Mouse (Mus musculus): ENCODE results near the gene Eci3. TPM values are rescaled to one million over a fixed set of nuclear protein-coding genes. Genes with fewer than 3 reads are reported as not detected.

Eci3 gene
- not detected in 2 replicates for polyA plus RNA-seq (2012)

DNA sequence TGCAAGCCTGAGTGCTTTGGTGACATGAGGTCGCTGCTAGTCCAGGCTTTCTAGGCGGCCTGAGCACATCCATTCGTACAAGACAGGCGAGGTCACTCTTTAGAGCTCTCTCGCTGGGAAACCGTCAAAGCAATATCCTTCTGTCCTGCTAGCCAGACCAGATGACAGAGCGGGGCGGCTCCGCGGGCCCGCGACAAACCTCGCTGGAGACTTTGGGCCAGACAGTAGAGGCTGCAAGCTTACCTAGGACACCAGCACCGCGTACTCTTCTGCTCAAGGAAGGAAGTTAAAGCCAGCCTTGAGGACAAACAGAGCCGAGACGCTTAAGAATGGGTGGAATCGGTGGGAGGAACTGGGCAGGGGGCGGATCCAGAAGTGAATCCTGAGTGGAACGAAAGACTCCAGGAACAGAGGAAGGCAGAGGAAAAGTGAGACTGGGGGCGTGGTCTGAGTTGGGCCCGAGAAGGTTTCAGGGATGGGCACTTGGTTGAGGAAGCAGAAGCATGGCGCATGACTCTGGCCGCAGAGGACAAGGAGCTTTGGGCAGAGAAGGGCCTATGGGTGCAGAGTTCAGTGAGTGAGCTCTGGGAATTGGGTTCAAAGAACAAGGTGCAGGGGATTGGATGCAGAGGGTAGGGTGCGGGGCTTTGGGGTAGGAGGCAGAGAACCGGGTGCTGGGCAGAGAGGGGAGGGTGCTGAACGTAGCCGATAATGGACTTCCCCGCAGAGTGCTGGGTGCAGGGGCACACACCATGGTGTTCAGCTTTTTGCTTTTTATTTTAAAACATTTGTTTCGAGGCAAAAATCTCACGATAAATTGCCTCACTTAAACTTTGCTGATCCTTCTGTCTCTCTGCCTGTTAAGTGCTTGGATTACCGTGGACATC is at the start of gene Eci3:
Gene Eci3 (minus strand): TSS at position 300 of the 887 bp plus-strand sequence.
- TF ChIP-seq GATA1 (IDR thresholded peaks at IDR 0.05; ENCODE audit: low read length) = no peak

DNA sequence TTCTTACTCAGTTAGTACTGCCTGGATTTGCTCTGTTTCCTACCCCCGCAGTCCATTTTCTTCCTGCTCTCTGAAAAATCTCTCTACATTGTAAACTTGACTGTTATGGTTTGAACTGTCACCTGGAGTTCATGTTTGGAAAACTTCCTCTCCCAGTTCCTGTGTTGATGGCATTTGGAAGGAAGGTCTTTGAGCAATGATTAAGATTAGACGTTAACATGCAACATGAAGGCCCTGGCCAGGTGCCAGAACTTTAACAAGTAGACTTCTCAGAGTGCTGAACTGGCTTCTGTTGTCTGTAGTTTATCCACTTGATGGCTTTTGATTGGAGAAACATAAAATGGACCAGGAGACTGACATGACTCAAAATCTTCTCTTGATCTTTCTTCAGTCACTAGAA is 32.3 kb upstream of the Eci3 start:
- TF ChIP-seq GATA1 (IDR thresholded peaks at IDR 0.05; ENCODE audit: low read length) = no peak

DNA sequence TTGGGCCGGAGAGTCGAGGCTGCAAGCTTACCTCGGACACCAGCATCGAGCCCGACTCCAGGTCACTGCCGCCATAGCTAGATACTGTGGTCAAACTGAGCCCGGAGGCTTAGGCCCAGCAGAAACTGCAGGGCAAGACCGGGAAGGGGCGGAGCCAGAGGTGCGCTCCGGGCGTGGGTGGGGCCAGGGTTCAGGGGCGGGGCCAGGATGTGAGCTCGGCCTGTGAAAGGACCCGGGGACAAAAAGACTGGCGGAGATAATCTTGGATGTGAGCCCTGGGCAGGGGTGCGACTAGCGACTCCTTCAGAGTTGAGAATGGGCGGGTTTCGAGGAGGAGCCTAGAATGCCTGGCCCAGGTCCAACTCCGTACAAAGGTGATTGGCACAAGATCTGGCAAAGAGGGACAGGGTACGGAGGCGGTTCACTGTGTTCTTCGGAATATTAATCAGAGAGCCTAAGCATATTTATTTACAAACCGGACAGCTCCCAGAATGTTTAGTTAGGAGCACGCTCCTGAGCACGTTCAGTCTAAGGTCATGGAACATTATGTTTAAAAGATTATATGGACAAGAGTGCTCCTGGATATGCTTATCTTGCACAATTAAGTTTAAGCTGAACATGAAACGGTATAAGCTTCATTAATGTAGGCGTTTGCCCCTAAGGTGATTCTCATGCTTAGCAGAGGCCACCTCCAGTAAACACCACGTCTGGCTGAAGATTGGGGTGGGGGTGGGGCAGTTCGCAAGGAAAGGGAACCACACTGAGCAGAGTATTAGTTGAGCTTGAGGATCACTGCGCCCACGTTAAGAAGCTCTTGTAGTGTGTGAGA is 30.6 kb upstream of the Eci3 start:
- TF ChIP-seq GATA1 (IDR thresholded peaks at IDR 0.05; ENCODE audit: low read length) = no peak

DNA sequence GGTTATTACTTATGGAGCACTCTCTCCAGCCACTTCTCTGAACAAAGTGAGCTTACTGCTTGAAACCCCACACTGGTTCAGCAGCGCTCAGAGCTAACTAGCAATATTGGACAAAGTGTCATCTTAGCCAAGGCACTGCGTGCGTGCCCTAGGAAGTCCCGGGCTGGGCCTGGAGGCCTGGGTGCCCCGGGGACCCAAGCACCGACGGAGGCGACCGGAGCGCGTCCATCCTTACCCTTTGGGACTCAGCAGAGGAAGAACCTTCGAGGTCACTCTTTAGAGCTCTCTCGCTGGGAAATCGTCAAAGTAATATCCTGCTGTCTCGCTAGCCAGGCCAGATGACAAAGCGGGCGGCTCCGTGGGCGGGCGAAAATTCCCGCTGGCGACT is 30.0 kb upstream of the Eci3 start:
- TF ChIP-seq GATA1 (IDR thresholded peaks at IDR 0.05; ENCODE audit: low read length) = no peak

DNA sequence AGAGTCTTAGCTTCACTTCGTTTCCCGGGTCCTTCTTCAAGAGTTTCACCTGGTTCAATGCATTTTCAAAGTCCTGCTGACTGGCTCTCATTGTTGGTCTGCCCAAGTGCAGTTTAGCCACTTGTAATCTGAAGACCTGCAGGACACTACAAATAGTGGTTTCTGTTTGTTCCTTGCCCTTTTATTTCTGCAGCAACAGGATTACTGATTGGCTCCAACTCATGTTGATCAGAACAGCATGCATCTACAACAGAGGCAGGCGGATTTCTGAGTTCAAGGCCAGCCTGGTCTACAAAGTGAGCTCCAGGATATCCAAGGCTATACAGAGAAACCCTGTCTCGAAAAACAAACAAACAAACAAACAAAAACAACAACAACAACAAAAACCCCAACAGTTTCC is 29.5 kb upstream of the Eci3 start:
- no peak for TF ChIP-seq GATA1 (IDR thresholded peaks at IDR 0.05; ENCODE audit: low read length)

DNA sequence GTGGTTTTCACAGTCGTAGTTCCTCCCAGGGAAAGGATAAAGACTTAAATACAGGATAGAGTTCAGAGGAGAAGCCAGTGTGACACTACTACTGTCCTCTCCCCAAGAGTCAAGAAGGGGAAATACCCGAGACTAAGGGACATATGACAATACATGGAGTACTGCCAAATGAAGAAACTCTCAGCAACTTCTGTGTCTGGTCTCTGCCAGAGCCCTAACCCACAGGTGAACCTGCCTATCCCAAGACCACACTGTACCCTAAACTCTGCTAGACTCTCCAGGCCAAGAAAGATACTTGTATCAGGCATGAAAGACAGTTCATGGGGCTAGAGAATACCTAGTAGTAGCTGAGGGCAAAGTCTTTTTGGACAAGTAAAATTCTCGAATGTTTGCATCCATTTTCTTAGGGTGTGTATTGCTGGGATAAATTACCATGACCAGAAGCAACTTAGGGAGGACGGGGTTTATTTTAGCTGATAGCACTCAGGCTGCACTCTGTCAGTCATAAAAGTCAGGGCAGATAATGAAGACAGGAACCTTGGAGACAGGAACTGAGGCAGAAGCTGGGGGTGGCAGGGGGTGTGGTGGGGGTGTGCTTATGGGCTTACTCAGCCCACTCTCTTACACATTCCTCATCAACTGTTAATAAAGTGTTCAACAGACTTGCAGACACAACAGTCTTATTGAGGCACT is 28.1 kb upstream of the Eci3 start:
- no peak for TF ChIP-seq GATA1 (IDR thresholded peaks at IDR 0.05; ENCODE audit: low read length)

DNA sequence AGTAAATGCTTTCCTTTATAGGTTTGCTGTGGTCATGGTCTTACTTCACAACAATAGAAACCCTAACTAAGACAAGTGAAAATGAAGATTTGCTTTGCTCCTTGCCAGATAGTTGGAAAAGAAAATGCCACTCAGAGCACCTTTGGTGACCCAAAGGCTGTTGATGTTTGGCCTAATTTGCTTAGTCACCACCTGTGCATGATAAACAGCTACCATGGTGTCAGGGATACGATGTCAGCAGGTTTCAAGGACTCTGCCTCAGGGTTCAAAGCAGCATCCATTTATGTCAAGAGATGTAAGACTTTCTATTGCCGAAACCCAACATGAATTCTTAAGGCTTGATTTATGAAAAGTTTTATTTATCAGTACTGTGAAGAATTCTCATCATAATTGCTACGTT is 13.8 kb upstream of the Eci3 start:
- TF ChIP-seq GATA1 (IDR thresholded peaks at IDR 0.05; ENCODE audit: low read length) = no peak

DNA sequence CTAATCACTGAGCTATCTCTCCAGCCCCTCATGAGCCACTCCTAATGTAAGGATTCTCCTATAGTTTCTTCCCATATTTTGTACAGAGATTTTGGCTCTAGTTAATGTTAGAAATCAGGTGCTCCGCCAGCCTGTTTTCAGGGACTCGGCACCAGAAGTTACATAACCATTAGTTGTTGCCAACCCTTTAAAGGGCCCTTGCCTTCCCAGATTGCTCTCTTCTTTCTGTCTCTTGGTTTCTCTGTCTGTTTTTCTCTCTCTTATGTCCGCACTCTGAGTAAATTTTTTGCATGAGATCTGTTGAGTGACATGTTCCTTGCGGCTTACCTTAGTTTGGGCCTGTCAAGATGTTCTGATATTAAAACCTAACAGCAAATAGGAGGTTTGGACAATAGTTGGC is 12.5 kb upstream of the Eci3 start:
- no peak for TF ChIP-seq GATA1 (IDR thresholded peaks at IDR 0.05; ENCODE audit: low read length)

DNA sequence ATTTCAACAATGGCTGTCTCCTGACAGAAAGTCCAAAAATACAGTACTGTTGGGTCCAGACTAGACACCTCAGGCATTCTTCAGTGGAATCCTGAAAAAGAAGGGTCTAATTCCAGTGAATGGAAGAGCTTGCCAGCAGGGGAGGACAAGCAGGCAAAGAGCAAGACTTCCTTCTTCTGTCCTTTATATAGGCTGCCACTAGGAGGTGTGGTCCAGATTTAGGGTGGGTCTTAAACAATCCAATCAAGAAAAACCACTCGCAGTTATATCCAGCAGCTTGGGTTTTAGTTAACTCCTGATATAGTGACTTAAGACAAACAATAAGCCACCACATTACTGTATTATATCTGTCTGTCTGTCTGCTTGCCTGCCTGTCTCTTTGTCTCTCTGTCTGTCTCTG is 10.2 kb upstream of the Eci3 start:
- no peak for TF ChIP-seq GATA1 (IDR thresholded peaks at IDR 0.05; ENCODE audit: low read length)

DNA sequence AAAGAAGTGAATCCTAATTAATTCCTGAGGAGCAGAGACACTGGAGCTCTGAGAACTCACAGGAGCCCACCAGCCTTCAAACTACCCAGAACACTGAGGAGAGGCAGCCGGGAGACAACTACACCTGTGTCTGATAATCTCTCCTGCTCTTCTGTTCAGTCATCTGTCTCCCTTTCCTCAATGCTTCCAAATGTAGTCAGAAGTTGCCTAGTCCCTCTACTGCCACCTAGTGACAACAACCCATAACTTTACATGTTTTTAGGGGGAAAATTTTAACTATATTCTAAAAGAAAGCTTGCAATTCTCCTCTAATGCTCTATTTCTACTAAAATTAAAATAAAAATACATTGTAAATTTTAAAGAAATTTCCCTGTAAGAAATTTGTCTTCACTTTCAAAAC is 9.5 kb upstream of the Eci3 start:
- TF ChIP-seq GATA1 (IDR thresholded peaks at IDR 0.05; ENCODE audit: low read length) = no peak

DNA sequence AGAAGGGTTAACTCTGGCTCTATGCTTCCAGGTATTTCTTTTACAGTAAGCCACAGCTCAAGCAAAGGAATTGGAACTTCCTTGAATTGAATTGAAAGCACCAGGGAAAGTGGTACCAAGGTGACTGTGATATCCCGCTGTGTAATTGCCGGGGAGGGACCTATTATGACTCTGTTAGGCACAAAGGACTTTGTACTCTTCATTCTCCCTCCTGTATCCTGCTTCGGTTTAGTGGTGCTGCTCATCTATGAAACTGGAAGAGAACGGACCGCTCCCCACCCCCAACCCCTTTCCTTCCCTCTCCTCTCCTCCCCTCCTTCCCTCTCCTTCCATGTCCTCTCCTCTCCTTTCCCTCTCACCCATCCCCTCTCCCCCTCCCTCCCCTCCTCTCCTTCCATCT is 1.3 kb upstream of the Eci3 start:
- no peak for TF ChIP-seq GATA1 (IDR thresholded peaks at IDR 0.05; ENCODE audit: low read length)

DNA sequence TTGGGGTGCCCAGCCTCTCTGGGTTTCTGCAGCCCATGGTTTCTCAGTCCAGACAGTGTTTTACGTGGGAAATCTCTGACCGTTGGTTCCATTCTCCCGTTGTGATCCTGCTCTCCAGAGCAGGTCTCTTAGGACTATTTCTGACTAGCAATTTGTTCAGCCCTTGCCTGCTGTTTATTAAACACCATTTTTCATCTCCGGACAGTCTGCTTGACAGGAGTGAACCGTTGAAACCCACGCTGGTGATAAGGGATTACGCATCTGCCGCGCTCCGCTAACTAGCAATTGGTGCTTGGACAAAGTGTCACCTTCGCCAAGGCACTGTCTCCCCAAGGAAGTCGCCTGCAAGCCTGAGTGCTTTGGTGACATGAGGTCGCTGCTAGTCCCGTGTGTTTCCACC is 809 bp upstream of the Eci3 start:
- no peak for TF ChIP-seq GATA1 (IDR thresholded peaks at IDR 0.05; ENCODE audit: low read length)

DNA sequence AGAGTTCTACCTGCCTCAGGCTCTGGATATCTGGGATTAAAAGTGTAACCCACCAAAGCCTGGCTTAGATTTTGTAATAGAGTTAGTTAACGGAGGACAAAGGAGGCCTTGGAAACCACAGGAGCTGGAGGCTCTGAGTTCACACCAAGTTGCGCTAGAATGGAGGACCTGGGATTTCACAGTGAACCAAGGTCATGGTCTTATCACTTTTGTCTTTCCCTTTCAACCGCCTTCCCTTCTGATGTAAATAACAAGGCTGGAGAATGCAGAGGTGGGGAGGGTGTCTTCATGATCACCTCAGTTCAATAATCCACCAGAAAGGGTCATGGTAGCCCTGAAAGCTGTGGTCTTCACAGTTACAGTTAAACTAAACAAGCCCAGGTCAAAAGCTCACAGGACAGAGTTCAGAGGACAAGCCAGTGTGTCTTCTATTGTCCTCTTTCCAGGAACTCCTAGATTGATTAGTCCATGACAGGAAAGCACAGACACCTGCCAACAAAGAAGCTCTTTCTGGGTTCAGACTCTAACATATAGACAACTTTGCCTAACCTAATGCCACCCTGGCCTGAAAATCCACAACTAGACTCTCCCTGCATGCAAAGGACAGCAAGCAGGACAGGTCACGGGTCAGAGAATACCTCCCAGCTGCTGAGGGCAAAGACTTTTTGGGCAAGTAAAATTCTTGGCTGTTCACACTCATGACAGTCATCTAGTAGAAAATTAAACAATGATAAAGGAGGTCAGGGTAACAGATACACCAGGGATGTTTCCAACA is 2.4 kb downstream of the Eci3 start:
- TF ChIP-seq GATA1 (IDR thresholded peaks at IDR 0.05; ENCODE audit: low read length) = no peak

DNA sequence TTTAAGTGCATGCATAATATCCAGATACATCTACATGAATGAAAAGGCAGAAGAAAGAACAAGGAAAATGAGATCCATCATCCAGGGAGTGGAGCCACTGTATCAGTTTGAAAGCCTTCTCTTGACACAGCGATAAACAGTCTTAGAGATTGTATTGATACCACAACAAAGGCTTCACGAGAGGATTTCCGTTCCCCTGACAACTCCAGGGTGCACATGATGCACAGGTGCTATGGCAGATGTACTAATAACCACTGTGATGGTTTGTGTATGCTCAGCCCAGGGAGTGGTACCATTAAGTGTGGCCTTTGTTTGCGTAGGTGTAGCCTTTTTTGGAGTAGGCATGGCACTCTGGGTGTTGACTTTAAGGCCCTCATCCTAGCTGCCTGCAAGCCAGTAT is 6.7 kb downstream of the Eci3 start:
- no peak for TF ChIP-seq GATA1 (IDR thresholded peaks at IDR 0.05; ENCODE audit: low read length)

DNA sequence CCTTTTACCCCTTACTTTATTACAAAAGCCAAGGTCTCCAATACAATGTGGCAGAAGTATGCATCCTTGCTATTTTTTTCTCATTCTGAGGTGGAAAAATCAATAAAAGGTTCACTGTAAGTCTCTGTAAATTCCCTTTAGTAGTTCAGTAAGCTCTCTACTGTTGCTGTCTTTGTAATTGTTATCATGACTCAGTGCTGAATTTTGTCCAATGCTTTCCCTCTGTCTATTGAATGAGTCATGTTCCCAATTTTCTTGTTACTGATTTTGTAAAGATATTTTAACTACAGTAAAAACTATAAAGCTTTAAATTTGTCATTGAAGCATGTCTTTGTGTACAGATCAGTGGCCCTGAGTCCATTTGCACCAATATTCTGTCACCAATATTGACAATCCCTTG is 21.2 kb downstream of the Eci3 start:
- TF ChIP-seq GATA1 (IDR thresholded peaks at IDR 0.05; ENCODE audit: low read length) = no peak

Data from G1E-ER4 (cell line).